Mouse (Mus musculus) frontal cortex, postnatal 14 days (tissue): Measurements from ENCODE around the gene Shq1.

Experiments
- DNase-seq, 2 experiments: peaks; one replicate each; pipeline ENCODE4 v3.0.0; 2022; ENCODE audit warnings: low spot score in 2 of 2

Gene Shq1

DNA sequence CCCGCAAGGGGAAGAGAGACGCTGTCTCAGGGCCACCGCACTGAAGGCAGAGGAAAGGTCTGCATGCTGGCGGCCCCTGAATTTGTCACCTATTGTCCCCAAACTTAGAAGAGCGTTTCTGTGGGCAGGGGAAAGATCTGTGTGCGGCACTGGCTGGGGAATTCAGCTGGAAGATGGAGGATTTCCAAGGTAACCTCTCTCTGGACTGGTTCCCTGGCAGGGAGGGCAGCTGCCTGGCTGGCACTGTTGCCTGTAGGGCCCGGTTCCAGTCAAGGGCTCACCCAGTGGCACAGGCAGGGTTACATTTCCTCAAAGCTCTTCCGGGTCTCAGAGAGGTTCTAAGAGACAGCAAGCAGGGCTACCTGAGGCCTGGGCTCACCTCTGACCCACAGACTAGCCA, 138.6 kb downstream of the Shq1 start:
- no peak for DNase-seq

DNA sequence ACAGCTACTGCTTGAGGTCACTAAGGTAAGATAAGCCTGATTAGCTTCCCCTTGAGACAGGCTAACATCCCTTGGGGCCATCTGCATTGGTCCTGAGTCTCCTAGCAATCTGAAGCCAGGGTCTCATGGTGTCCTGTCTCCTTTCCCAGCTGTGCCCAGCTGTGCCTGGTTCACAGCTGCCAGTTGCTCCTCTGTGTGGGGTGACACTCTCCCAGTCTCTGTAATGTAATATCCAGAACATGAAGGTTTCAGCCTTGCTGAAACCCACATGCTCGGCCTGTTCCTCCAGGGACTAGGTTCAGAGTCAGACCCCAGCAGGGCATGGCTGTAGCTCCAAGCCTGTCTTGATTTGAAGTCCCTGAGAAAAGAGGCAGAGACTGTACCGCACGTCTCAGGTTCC, 141.3 kb downstream of the Shq1 start:
- no peak for DNase-seq

DNA sequence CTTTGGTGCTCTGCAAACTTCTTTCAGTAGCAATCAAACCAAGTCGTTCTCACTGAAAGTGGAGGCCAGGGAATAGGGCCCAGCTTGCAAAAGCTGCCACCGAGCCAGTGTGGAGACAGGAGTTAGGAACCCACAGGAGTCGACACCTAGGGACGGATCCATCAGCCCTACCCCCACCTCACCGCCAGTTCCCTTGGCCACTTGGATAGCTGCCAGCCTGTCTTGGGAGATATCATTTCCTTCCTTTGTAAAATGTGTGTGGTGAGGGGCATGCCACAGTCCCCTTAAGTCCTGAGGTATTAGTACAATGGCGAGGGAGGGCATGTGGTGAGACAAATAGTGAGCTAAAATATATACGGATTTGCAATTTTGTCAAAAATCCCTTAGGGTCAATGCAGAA, 142.4 kb downstream of the Shq1 start:
- no peak for DNase-seq

DNA sequence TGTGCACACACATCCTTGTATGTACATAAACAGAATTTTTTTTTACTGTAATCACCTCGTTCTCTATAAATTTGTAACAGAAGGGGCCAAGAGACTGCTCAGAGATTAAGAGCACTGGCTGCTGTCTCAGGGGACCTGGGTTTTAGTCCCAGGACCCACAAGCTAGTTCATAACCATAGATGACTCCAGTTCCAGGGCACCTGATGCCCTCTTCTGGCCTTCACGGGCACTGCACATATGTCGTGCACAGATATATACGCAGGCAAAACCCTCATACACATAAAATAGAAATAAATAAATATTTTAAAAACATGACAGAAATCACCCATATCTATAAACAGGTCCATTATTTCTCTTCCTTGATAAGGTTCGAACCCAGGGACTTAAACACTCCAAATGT, 143.0 kb downstream of the Shq1 start:
- no peak for DNase-seq

DNA sequence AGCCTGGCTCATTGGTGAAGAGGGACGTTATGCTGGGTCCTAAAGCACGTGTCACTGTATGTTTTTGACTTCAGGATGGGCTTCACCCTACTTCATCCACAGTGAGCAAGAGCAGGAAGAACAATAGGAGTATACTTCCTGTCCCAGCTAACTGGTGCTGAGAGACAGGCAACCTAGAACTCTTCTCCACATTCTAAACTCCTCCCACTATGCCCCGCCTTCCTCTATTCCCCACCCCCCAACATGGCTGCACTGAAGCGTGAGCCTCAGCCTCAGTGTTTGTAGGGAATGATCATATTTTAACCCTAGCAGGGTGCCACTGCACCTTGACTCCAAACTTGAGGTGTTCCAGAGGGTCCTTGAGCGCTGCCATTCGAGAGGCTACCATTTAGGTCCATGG, 143.8 kb downstream of the Shq1 start:
- DNase-seq, result no peak

DNA sequence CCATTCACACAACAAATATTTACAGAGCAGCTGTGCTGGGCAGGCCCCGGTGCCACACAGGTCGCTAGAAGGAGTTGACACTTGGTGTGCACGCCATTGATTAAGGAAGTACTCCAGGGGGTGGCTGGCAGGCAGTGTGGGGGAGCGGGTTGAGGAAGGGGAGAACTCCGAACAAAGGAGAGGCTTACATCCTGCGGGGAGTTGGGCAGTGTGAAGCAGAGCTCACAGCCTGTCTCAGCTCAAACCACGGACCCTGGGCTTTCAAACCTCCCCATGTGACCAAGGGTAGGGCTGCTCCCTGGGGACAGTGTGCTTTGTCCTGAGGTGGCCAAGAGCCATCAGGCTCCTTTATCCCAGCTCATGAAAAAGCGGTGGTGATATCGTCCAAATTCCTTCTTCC, 144.9 kb downstream of the Shq1 start:
- no peak for DNase-seq

DNA sequence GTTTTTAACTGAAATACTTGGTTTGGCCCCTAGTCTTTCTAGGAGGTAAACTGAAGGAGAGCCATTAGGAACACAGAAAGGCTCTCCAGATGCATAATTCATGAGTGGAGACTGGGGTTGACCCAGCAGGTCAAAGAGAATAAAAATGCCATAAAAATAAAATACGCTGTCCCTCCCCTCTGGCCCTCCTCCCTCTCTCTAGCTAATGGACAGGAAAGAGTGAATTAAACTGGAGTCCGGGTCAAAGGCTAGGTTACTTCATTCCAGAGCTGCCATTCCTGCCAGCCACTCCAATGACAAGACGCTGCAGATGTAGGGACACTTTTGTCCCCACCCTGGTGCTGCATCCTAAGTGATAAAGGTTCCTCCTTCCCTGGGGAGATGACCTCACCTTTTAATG, 145.5 kb downstream of the Shq1 start:
- no peak for DNase-seq

DNA sequence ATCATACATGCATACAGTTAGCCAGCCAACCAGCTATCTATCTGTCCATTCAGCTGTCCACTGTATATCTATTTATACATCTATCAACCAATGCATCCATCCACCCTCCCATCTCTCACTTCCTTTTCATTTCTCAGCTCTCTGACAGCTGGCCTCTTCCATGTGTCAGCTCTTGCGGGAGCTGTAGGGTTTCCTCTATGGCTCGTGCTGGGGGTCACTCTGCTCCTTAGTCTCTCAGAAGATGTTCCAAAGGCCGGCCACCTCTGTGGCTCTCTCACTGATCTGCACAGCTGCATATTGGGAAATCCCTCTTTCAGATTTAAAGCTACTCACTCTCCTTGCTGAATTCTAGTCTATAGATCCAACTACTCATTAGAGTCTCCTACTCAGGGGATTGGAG, 148.5 kb downstream of the Shq1 start:
- DNase-seq, result no peak

DNA sequence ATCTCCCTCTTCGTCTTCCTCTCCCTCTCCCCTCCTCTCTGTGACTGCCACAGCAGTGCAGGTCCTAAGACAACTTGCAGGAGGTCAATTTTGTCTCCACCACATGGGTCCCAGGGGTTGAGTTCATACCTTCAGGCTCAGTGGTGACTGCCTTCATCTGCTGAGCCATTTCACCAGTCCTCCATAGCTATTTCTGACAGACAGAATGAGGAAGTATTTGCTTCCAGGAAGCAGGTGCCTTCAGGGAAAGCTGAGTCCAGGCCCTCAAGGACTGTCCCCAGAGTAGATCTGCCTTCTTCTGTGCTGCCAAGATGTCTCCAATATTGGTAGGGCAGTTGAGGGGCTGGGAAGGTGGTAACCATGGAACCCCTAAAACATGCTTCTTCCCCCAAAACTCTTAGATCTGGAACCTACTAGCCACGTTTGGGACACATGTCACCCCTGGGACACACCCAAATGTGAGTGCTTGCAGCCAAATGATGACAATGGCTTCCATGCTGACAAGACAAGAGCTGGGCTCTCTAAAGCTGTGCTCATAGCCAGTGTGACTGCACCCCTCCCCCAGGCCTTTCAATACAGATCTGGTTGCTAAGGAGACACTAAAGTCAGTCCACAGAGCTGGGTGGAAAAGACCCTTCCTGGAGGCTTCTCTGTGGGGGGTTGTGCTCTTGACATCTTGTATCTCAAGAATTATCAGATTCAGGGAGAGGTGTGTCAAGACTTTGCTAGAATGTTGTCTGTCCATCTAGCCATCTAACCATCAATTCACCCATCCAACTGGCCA, 149.2 kb downstream of the Shq1 start:
- no peak for DNase-seq

DNA sequence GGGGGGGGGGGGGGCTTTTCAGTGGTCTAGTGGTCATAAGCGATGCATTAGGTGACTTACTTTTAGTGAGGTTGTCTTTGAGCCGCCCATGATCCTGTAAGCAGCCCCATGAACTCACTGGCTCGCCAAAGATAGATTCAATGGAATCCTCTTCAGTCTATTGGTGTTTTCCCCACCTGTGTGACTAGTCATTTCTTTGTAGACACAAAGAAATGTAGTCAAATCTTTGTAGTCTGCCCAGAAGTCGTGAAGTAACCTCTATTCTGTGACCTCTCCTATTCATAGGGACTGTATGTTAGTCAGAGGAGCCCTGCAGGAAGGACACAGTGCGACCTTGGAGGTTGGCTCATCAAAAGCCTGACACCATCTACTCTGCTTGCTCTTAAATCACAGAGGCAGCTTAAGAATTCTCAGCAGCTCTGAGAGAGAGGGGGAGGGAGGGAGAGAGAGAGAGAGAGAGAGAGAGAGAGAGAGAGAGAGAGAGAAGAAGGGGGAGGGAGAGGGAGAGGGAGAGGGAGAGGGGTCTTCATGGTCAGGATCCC, 150.3 kb downstream of the Shq1 start:
- no peak for DNase-seq

DNA sequence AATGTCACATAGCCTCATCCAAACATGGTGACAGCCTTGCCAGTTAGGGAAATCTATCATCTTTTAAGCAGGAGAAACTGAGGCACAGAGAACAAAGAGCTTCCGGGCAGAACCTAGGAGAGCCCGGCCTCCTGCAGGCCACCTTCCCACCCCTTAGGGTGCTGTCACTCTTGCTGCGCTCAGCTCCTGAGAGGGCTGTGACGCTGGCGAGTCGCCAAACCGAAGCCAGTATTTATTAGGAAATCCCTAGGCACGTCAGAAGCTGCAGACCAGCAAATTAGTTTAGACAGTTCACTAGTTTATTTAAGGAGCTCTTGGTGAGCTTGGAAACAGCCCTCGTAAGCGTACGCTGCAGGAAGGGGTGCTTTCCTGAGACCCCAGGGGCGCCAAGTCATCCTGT, 151.1 kb downstream of the Shq1 start:
- DNase-seq, result no peak
